Mouse (Mus musculus) adrenal gland, adult 8-10 months (tissue): Measurements from ENCODE around the gene Ankfn1. TPM values are rescaled to one million over a fixed set of nuclear protein-coding genes. Genes with fewer than 3 reads are reported as not detected.

Experiments
- DNase-seq: peaks from one replicate; pipeline ENCODE4 v3.0.0; 2022
- total RNA-seq, 4 experiments: library from RNA; stranded (reverse); gene quantifications; 2 replicates each; pipeline ENCODE4 v1.2.4; 2022

The Ankfn1 gene
- total RNA-seq, 4 experiments from 2014 or later, result 0.23 to 2.2 (median 0.75) TPM

DNA sequence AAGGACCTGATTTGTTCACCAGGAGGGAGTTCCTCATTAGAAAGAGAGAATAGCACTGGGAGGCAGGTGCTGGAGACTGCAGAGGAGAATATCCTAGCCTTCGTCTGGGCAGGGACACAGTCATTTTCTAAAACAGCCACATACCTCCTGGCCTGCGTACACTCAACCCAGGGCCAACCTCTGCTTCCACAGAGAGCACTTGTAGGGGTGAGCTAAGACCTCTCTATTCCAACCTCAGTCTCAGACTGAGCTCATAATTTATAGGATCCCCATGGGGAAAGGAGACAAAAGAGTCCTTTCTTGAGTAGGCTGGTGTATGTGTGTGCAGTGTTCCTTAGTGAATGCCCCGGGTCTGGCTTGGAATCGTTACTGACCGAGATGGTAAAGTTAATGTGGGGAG lies 418.9 kb downstream of the Ankfn1 start:
- no peak for DNase-seq

- DNase-seq, result no peak
Measured at GRCm38 (mm10) chr11:89356479-89356878, 421.0 kb downstream of the Ankfn1 start.

DNA sequence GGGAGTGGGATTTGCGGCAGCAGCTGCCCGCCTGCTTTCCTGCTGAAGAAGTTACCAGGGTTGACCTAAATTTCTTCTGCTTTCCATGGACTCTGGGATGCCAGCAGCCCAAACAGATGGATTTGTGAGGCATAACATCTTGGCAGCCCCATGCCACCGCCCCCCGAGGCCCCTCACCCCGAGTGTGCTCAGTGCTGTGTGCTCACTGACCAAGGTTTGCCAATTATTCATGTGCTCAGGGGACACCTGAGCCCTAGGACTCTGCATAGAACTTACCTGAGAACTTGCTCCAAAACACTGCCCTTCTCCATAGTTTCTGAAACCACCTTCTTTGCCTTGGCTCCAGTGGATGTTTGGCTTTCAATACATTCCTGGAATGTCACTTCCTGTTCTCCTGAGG lies 421.4 kb downstream of the Ankfn1 start:
- DNase-seq, result no peak

GRCm38 (mm10) chr11:89340238-89340637 lies 437.2 kb downstream of the Ankfn1 start:
- DNase-seq, result no peak

Other genes with a start within 250 kb of the Ankfn1 start
- 1 to 10 TPM; 8.0 to 9.5 (median 8.6) TPM for gene Pctp, start 225.2 kb upstream of the Ankfn1 start, total RNA-seq